Mouse (Mus musculus): ENCODE results near the gene Pomt1. TPM values are rescaled to one million over a fixed set of nuclear protein-coding genes. Genes with fewer than 3 reads are reported as not detected.

Pomt1 gene
- polyA plus RNA-seq (2012; rRNA removed): 17.9 and 21.8 TPM in 2 replicates

GRCm38 (mm10) chr2:32235886-32236759 lies at the start of gene Pomt1:
Pomt1 (plus strand) TSS chr2:32236590.
- under 1% methylated on average over 54 of the region's 54 CpGs for WGBS

GRCm38 (mm10) chr2:32187019-32187551 lies 49.3 kb upstream of the Pomt1 start:
- WGBS: 83% methylated on average over 13 of the region's 13 CpGs

More at GRCm38 (mm10) chr2:32235886-32236759, at the start of gene Pomt1:
- peak within 1 kb of the TSS; percentile 95 for H3K4me3 ChIP-seq (replicated peaks; ENCODE audit: extremely low read depth, low read depth, low read length)
- DNase-seq: peak; percentile 80
- TF ChIP-seq POLR2A (IDR thresholded peaks at IDR 0.05; ENCODE audit: borderline replicate concordance, extremely low read depth, low read depth, low read length) (peak; percentile 86; the same call in 1 of the 2 replicates), CTCF (IDR thresholded peaks at IDR 0.05; ENCODE audit: insufficient read depth, low read length) (no peak)
- H3K4me1 ChIP-seq (ENCODE audit: control insufficient read depth, insufficient read depth, low read length): no peaks in the 10 kb centered on the region; the same call in 1 of the 2 replicates

GRCm38 (mm10) chr2:32187649-32188048 lies 48.7 kb upstream of the Pomt1 start:
- Histone ChIP-seq H3K4me1 (ENCODE audit: control insufficient read depth, insufficient read depth, low read length) (peaks cover 12% of the 10 kb centered on the region), H3K4me3 (replicated peaks; ENCODE audit: extremely low read depth, low read depth, low read length) (no peak overlapping the region)
- 78% methylated on average over 7 of the region's 7 CpGs for WGBS
- TF ChIP-seq CTCF (IDR thresholded peaks at IDR 0.05; ENCODE audit: insufficient read depth, low read length): no peak
- no peak for TF ChIP-seq POLR2A (IDR thresholded peaks at IDR 0.05; ENCODE audit: borderline replicate concordance, extremely low read depth, low read depth, low read length)
- DNase-seq: no peak

More at GRCm38 (mm10) chr2:32187019-32187551, 49.3 kb upstream of the Pomt1 start:
- H3K4me1 ChIP-seq (ENCODE audit: control insufficient read depth, insufficient read depth, low read length): peaks cover 9% of the 10 kb centered on the region; the same call in 1 of the 2 replicates
- TF ChIP-seq POLR2A (IDR thresholded peaks at IDR 0.05; ENCODE audit: borderline replicate concordance, extremely low read depth, low read depth, low read length) (no peak), CTCF (IDR thresholded peaks at IDR 0.05; ENCODE audit: insufficient read depth, low read length) (no peak)
- no peak overlapping the region for H3K4me3 ChIP-seq (replicated peaks; ENCODE audit: extremely low read depth, low read depth, low read length)
- no peak for DNase-seq

GRCm38 (mm10) chr2:32189060-32189681 lies 47.2 kb upstream of the Pomt1 start:
- Histone ChIP-seq H3K4me1 (ENCODE audit: control insufficient read depth, insufficient read depth, low read length) (peaks cover 7% of the 10 kb centered on the region), H3K4me3 (replicated peaks; ENCODE audit: extremely low read depth, low read depth, low read length) (no peak overlapping the region)
- WGBS: 62% methylated on average over 5 of the region's 5 CpGs
- no peak for TF ChIP-seq CTCF (IDR thresholded peaks at IDR 0.05; ENCODE audit: insufficient read depth, low read length)
- TF ChIP-seq POLR2A (IDR thresholded peaks at IDR 0.05; ENCODE audit: borderline replicate concordance, extremely low read depth, low read depth, low read length): no peak
- DNase-seq: no peak

- TF ChIP-seq CTCF (IDR thresholded peaks at IDR 0.05; ENCODE audit: insufficient read depth, low read length) (0 out of 2 replicates have a peak, but pooled peaks have one; percentile 22), POLR2A (IDR thresholded peaks at IDR 0.05; ENCODE audit: borderline replicate concordance, extremely low read depth, low read depth, low read length) (no peak)
- Histone ChIP-seq H3K4me1 (ENCODE audit: control insufficient read depth, insufficient read depth, low read length) (peaks cover 5% of the 10 kb centered on the region), H3K4me3 (replicated peaks; ENCODE audit: extremely low read depth, low read depth, low read length) (no peak overlapping the region)
- no peak for DNase-seq
- WGBS: 38% methylated on average over 1 of the region's 1 CpGs
Observed at GRCm38 (mm10) chr2:32190620-32191019, 45.8 kb upstream of the Pomt1 start.

GRCm38 (mm10) chr2:32191872-32192507 lies 44.4 kb upstream of the Pomt1 start:
- no peak for TF ChIP-seq POLR2A (IDR thresholded peaks at IDR 0.05; ENCODE audit: borderline replicate concordance, extremely low read depth, low read depth, low read length)
- TF ChIP-seq CTCF (IDR thresholded peaks at IDR 0.05; ENCODE audit: insufficient read depth, low read length): peak; percentile 67
- 72% methylated on average over 18 of the region's 18 CpGs for WGBS
- DNase-seq: peak; percentile 64
- H3K4me1 ChIP-seq (ENCODE audit: control insufficient read depth, insufficient read depth, low read length): peaks cover 5% of the 10 kb centered on the region
- no peak overlapping the region for H3K4me3 ChIP-seq (replicated peaks; ENCODE audit: extremely low read depth, low read depth, low read length)

- WGBS: 77% methylated on average over 11 of the region's 11 CpGs
- DNase-seq: no peak
- no peaks in the 10 kb centered on the region for H3K4me1 ChIP-seq (ENCODE audit: control insufficient read depth, insufficient read depth, low read length)
- TF ChIP-seq CTCF (IDR thresholded peaks at IDR 0.05; ENCODE audit: insufficient read depth, low read length): no peak
- TF ChIP-seq POLR2A (IDR thresholded peaks at IDR 0.05; ENCODE audit: borderline replicate concordance, extremely low read depth, low read depth, low read length): no peak
- no peak overlapping the region for H3K4me3 ChIP-seq (replicated peaks; ENCODE audit: extremely low read depth, low read depth, low read length)
Observed at GRCm38 (mm10) chr2:32198977-32199376, 37.4 kb upstream of the Pomt1 start.

- WGBS: 61% methylated on average over 4 of the region's 4 CpGs
- no peak overlapping the region for H3K4me3 ChIP-seq (replicated peaks; ENCODE audit: extremely low read depth, low read depth, low read length)
- no peaks in the 10 kb centered on the region for H3K4me1 ChIP-seq (ENCODE audit: control insufficient read depth, insufficient read depth, low read length)
- no peak for DNase-seq
- no peak for TF ChIP-seq CTCF (IDR thresholded peaks at IDR 0.05; ENCODE audit: insufficient read depth, low read length)
- TF ChIP-seq POLR2A (IDR thresholded peaks at IDR 0.05; ENCODE audit: borderline replicate concordance, extremely low read depth, low read depth, low read length): no peak
Observed at GRCm38 (mm10) chr2:32200033-32200432, 36.4 kb upstream of the Pomt1 start.

- WGBS: 93% methylated on average over 11 of the region's 11 CpGs
- no peak for DNase-seq
Observed at GRCm38 (mm10) chr2:32200712-32201111, 35.7 kb upstream of the Pomt1 start.

More at GRCm38 (mm10) chr2:32200712-32201111, 35.7 kb upstream of the Pomt1 start:
- no peak overlapping the region for H3K4me3 ChIP-seq (replicated peaks; ENCODE audit: extremely low read depth, low read depth, low read length)
- no peaks in the 10 kb centered on the region for H3K4me1 ChIP-seq (ENCODE audit: control insufficient read depth, insufficient read depth, low read length)
- TF ChIP-seq POLR2A (IDR thresholded peaks at IDR 0.05; ENCODE audit: borderline replicate concordance, extremely low read depth, low read depth, low read length): no peak
- TF ChIP-seq CTCF (IDR thresholded peaks at IDR 0.05; ENCODE audit: insufficient read depth, low read length): no peak
